Mouse (Mus musculus): ENCODE measurements at regions not wholly inside any gene's neighbourhood (a gene's known extent, or its start where the extent isn't known, plus 50 kb on each side); places are given as distances from the start of the nearest gene placed in this dataset.

- Histone ChIP-seq H3K4me3 (ENCODE audit: low read length) (no peak overlapping the region), H3K9me3 (ENCODE audit: control insufficient read depth, low read length) (no peaks in the 10 kb centered on the region), H3K36me3 (ENCODE audit: control insufficient read depth, insufficient read depth, low read length) (no peaks in the 10 kb centered on the region), H3K9ac (ENCODE audit: low read depth, low read length) (no peak overlapping the region), H3K27ac (ENCODE audit: low read depth, low read length) (no peak overlapping the region), H3K27me3 (ENCODE audit: control insufficient read depth, insufficient read depth, low read length) (no peaks in the 10 kb centered on the region), H3K4me2 (replicated peaks; ENCODE audit: low read depth, low read length) (no peak overlapping the region), H3K4me1 (ENCODE audit: control insufficient read depth, insufficient read depth, low read length) (no peaks in the 10 kb centered on the region)
- ATAC-seq (ENCODE audit: low FRiP score, low TSS enrichment): no peak
- whole genome bisulfite sequencing: 51% methylated on average over 13 of the region's 13 CpGs
Measured at GRCm38 (mm10) chr8:46924787-46925548, 61.7 kb upstream of the Enpp6 start.

- Histone ChIP-seq H3K4me1 (ENCODE audit: control insufficient read depth, insufficient read depth, low read length) (no peaks in the 10 kb centered on the region), H3K9me3 (ENCODE audit: control insufficient read depth, low read length) (no peaks in the 10 kb centered on the region), H3K9ac (ENCODE audit: low read depth, low read length) (no peak overlapping the region), H3K36me3 (ENCODE audit: control insufficient read depth, insufficient read depth, low read length) (no peaks in the 10 kb centered on the region), H3K4me3 (ENCODE audit: low read length) (no peak overlapping the region), H3K27ac (ENCODE audit: low read depth, low read length) (no peak overlapping the region), H3K27me3 (ENCODE audit: control insufficient read depth, insufficient read depth, low read length) (no peaks in the 10 kb centered on the region), H3K4me2 (replicated peaks; ENCODE audit: low read depth, low read length) (no peak overlapping the region)
- WGBS: 62% methylated on average over 6 of the region's 6 CpGs
- ATAC-seq (ENCODE audit: low FRiP score, low TSS enrichment): no peak
Measured at GRCm38 (mm10) chr8:46928718-46929117, 58.0 kb upstream of the Enpp6 start.

- H3K4me1 ChIP-seq (ENCODE audit: control insufficient read depth, insufficient read depth, low read length): no peaks in the 10 kb centered on the region
- no peak overlapping the region for H3K9ac ChIP-seq (ENCODE audit: low read depth, low read length)
- no peak overlapping the region for H3K27ac ChIP-seq (ENCODE audit: low read depth, low read length)
- H3K9me3 ChIP-seq (ENCODE audit: control insufficient read depth, low read length): no peaks in the 10 kb centered on the region
- ATAC-seq (ENCODE audit: low FRiP score, low TSS enrichment): no peak
- no peaks in the 10 kb centered on the region for H3K27me3 ChIP-seq (ENCODE audit: control insufficient read depth, insufficient read depth, low read length)
- H3K4me3 ChIP-seq (ENCODE audit: low read length): no peak overlapping the region
- no peaks in the 10 kb centered on the region for H3K36me3 ChIP-seq (ENCODE audit: control insufficient read depth, insufficient read depth, low read length)
- 84% methylated on average over 6 of the region's 6 CpGs for WGBS
- no peak overlapping the region for H3K4me2 ChIP-seq (replicated peaks; ENCODE audit: low read depth, low read length)
Measured at GRCm38 (mm10) chr8:46929678-46930077, 57.0 kb upstream of the Enpp6 start.

GRCm38 (mm10) chr8:46931267-46931666 lies 55.4 kb upstream of the Enpp6 start:
- no peak for ATAC-seq (ENCODE audit: low FRiP score, low TSS enrichment)
- no peak overlapping the region for H3K4me2 ChIP-seq (replicated peaks; ENCODE audit: low read depth, low read length)
- H3K4me1 ChIP-seq (ENCODE audit: control insufficient read depth, insufficient read depth, low read length): no peaks in the 10 kb centered on the region
- no peaks in the 10 kb centered on the region for H3K9me3 ChIP-seq (ENCODE audit: control insufficient read depth, low read length)
- WGBS: 90% methylated on average over 6 of the region's 6 CpGs
- H3K4me3 ChIP-seq (ENCODE audit: low read length): no peak overlapping the region
- H3K9ac ChIP-seq (ENCODE audit: low read depth, low read length): no peak overlapping the region
- H3K27ac ChIP-seq (ENCODE audit: low read depth, low read length): no peak overlapping the region
- H3K27me3 ChIP-seq (ENCODE audit: control insufficient read depth, insufficient read depth, low read length): no peaks in the 10 kb centered on the region
- H3K36me3 ChIP-seq (ENCODE audit: control insufficient read depth, insufficient read depth, low read length): no peaks in the 10 kb centered on the region

- no peak overlapping the region for H3K4me2 ChIP-seq (replicated peaks; ENCODE audit: low read depth, low read length)
- H3K4me3 ChIP-seq (ENCODE audit: low read length): no peak overlapping the region
- no peak overlapping the region for H3K9ac ChIP-seq (ENCODE audit: low read depth, low read length)
- no peaks in the 10 kb centered on the region for H3K4me1 ChIP-seq (ENCODE audit: control insufficient read depth, insufficient read depth, low read length)
- H3K36me3 ChIP-seq (ENCODE audit: control insufficient read depth, insufficient read depth, low read length): no peaks in the 10 kb centered on the region
- no peaks in the 10 kb centered on the region for H3K27me3 ChIP-seq (ENCODE audit: control insufficient read depth, insufficient read depth, low read length)
- no peak for ATAC-seq (ENCODE audit: low FRiP score, low TSS enrichment)
- H3K27ac ChIP-seq (ENCODE audit: low read depth, low read length): no peak overlapping the region
- H3K9me3 ChIP-seq (ENCODE audit: control insufficient read depth, low read length): no peaks in the 10 kb centered on the region
Measured at GRCm38 (mm10) chr8:46933256-46933655, 53.4 kb upstream of the Enpp6 start.

- Histone ChIP-seq H3K36me3 (ENCODE audit: control insufficient read depth, insufficient read depth, low read length) (no peaks in the 10 kb centered on the region), H3K9ac (ENCODE audit: low read depth, low read length) (no peak overlapping the region), H3K4me2 (replicated peaks; ENCODE audit: low read depth, low read length) (no peak overlapping the region), H3K4me3 (ENCODE audit: low read length) (no peak overlapping the region), H3K27me3 (ENCODE audit: control insufficient read depth, insufficient read depth, low read length) (no peaks in the 10 kb centered on the region), H3K4me1 (ENCODE audit: control insufficient read depth, insufficient read depth, low read length) (no peaks in the 10 kb centered on the region), H3K9me3 (ENCODE audit: control insufficient read depth, low read length) (no peaks in the 10 kb centered on the region), H3K27ac (ENCODE audit: low read depth, low read length) (no peak overlapping the region)
- peak; percentile 52; the same call in 1 of the 2 replicates for ATAC-seq (ENCODE audit: low FRiP score, low TSS enrichment)
- WGBS: 66% methylated on average over 9 of the region's 9 CpGs
Measured at GRCm38 (mm10) chr8:46934254-46934653, 52.4 kb upstream of the Enpp6 start.

- peak; percentile 79 for ATAC-seq (ENCODE audit: low FRiP score, low TSS enrichment)
- Histone ChIP-seq H3K27me3 (ENCODE audit: control insufficient read depth, insufficient read depth, low read length) (no peaks in the 10 kb centered on the region), H3K4me3 (ENCODE audit: low read length) (no peak overlapping the region), H3K36me3 (ENCODE audit: control insufficient read depth, insufficient read depth, low read length) (no peaks in the 10 kb centered on the region), H3K9ac (ENCODE audit: low read depth, low read length) (no peak overlapping the region), H3K9me3 (ENCODE audit: control insufficient read depth, low read length) (no peaks in the 10 kb centered on the region), H3K4me2 (replicated peaks; ENCODE audit: low read depth, low read length) (no peak overlapping the region), H3K4me1 (ENCODE audit: control insufficient read depth, insufficient read depth, low read length) (no peaks in the 10 kb centered on the region), H3K27ac (ENCODE audit: low read depth, low read length) (no peak overlapping the region)
- WGBS: 30% methylated on average over 9 of the region's 9 CpGs
Measured at GRCm38 (mm10) chr8:46934898-46935297, 51.8 kb upstream of the Enpp6 start.

GRCm38 (mm10) chr8:46936039-46936438 lies 50.6 kb upstream of the Enpp6 start:
- no peak overlapping the region for H3K4me3 ChIP-seq (ENCODE audit: low read length)
- no peaks in the 10 kb centered on the region for H3K4me1 ChIP-seq (ENCODE audit: control insufficient read depth, insufficient read depth, low read length)
- 0 out of 2 replicates have a peak, but pooled peaks have one; percentile 16 for ATAC-seq (ENCODE audit: low FRiP score, low TSS enrichment)
- H3K9me3 ChIP-seq (ENCODE audit: control insufficient read depth, low read length): no peaks in the 10 kb centered on the region
- no peak overlapping the region for H3K4me2 ChIP-seq (replicated peaks; ENCODE audit: low read depth, low read length)
- no peaks in the 10 kb centered on the region for H3K27me3 ChIP-seq (ENCODE audit: control insufficient read depth, insufficient read depth, low read length)
- no peak overlapping the region for H3K27ac ChIP-seq (ENCODE audit: low read depth, low read length)
- H3K9ac ChIP-seq (ENCODE audit: low read depth, low read length): peak overlapping the region; percentile 29; the same call in 1 of the 2 replicates
- H3K36me3 ChIP-seq (ENCODE audit: control insufficient read depth, insufficient read depth, low read length): no peaks in the 10 kb centered on the region
- 30% methylated on average over 8 of the region's 8 CpGs for WGBS

Data from kidney, embryonic 14.5 days (tissue).